Mouse (Mus musculus) mesoderm, embryonic 11.5 days (tissue): ENCODE data around the gene Cntd1.
"Not testable (repeated sequence)": the region's sequence is repeated elsewhere in the genome, so short reads cannot be mapped to it uniquely, and the experiment has no call there.

Source experiments
- DNase-seq: peaks from one replicate; pipeline ENCODE4 v3.0.0-alpha.2; 2012; ENCODE audit warnings: low read depth, low spot score

The Cntd1 gene

GRCm38 (mm10) chr11:101330961-101331360, 52.1 kb downstream of the Cntd1 start:
- not testable (repeated sequence) for DNase-seq

DNA sequence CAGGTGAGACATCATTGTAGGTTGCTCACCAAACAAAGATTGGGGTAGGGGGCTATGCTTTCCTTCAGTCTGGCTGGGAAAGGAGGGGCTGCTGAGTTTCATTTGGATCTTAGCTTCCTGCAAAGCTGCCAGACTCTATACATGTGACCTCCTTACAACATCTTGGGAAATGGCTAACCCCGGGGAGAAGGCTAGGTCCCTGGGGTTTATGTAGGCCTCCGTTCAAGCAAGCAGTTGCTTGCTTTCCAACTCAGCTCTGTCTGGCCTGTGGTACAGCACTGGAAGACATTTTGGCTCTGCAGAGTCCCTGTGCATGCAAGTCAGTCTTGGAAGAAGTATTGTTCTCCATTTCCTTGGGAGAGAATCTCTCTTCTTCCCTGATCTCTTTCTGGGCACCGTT, 53.7 kb downstream of the Cntd1 start:
- no peak for DNase-seq

- no peak for DNase-seq
Measured at GRCm38 (mm10) chr11:101334023-101334422, 55.2 kb downstream of the Cntd1 start.

DNA sequence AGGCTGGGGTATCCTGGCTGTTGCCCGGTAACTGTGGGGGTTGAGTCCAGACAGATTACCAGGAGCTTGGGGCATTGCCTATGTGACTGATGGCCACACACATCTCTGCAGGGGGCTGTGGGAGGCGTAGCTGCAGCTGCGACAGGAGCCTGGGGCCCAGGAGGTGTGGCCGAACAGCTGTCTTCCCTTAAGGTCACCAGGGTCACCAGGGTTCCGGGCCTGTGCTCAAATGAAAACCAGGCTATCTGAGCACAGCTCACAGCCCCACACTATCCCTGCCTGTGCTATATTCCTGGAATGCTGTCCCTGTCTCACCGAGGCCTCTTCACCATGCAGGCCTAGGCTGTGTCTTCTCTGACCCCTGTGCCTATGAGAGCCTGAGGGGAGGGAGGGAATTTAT, 55.7 kb downstream of the Cntd1 start:
- DNase-seq: peak; percentile 67

DNA sequence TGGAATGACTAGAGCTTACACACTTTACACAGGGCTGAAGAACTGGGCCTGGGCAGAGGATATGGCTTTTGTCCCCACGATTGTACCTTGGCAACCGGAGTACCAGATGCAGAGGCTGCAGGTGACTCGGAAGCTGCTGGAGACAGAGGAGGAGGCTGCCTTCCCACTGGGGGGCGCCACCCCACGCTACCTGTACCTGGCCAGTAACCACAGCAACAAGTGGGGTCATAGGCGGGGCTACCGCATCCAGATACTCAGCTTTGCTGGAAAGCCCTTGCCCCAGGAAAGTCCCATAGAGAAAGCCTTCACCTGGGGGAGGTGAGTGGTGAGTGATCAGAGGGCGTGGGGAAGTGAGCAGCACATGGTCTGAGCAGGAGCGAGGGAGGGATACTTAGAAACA, 56.9 kb downstream of the Cntd1 start:
- no peak for DNase-seq

- DNase-seq: peak; percentile 86
Measured at GRCm38 (mm10) chr11:101338123-101338760, 59.4 kb downstream of the Cntd1 start.
